Mouse (Mus musculus) embryonic facial prominence, embryonic 13.5 days (tissue): ENCODE measurements around the gene Hk3. TPM values are rescaled to one million over a fixed set of nuclear protein-coding genes. Genes with fewer than 3 reads are reported as not detected.
A peak's percentile ranks its signal among the peaks of the same experiment; 100 is the strongest.

Experiments used
- ATAC-seq: fragments of 200-750 bp; cut with Nextera tagmentation; 2 replicates; pipeline ENCODE4 v1.8.0; 2017; ENCODE audit warnings: low read depth; ENCODE audit not compliant: insufficient number of reproducible peaks, insufficient read depth, low FRiP score, low TSS enrichment
- H3K27ac ChIP-seq: fragments of 300-500 bp; sonication (generic); 2 replicates; pipeline ENCODE4 v1.5.1; 2015; ENCODE audit warnings: moderate library complexity, mild to moderate bottlenecking, inconsistent platforms
- H3K27me3 ChIP-seq: fragments of 300-500 bp; sonication (generic); 2 replicates; pipeline ENCODE4 v1.6.1; 2015; ENCODE audit warnings: mild to moderate bottlenecking, inconsistent platforms
- H3K36me3 ChIP-seq: fragments of 300-500 bp; sonication (generic); 2 replicates; pipeline ENCODE4 v1.6.1; 2015; ENCODE audit warnings: mild to moderate bottlenecking, inconsistent platforms
- H3K4me1 ChIP-seq: fragments of 300-500 bp; sonication (generic); 2 replicates; pipeline ENCODE4 v1.6.1; 2015; ENCODE audit warnings: inconsistent platforms
- H3K4me2 ChIP-seq: fragments of 300-500 bp; sonication (generic); 2 replicates; pipeline ENCODE4 v1.6.1; 2015; ENCODE audit warnings: moderate library complexity, mild to moderate bottlenecking, inconsistent platforms
- H3K4me3 ChIP-seq: fragments of 300-500 bp; sonication (generic); 2 replicates; pipeline ENCODE4 v1.5.1; 2015; ENCODE audit warnings: mild to moderate bottlenecking, inconsistent platforms
- H3K9ac ChIP-seq: fragments of 300-500 bp; sonication (generic); 2 replicates; pipeline ENCODE4 v1.6.1; 2015; ENCODE audit warnings: mild to moderate bottlenecking, inconsistent platforms
- H3K9me3 ChIP-seq: fragments of 300-500 bp; sonication (generic); 2 replicates; pipeline ENCODE4 v1.6.1; 2016; ENCODE audit warnings: inconsistent platforms
- WGBS: fragments of 180-500 bp; shearing (Covaris S2); methylation state at CpG from one replicate; pipeline ENCODE4 v1.1.7; 2015; ENCODE audit warnings: mixed read lengths; 5-methylcytosine and 5-hydroxymethylcytosine counted together
- polyA plus RNA-seq: library from polyadenylated mRNA; unstranded; fragments of >200 nt; fragmentation: Nextera tagmentation; extraction: Ambion mirVana; gene quantifications from 2 replicates; pipeline ENCODE4 v1.2.1, GENCODE M21; 2015

The Hk3 gene
- polyA plus RNA-seq, 1 experiment from 2014 or later: 1.1 TPM

DNA sequence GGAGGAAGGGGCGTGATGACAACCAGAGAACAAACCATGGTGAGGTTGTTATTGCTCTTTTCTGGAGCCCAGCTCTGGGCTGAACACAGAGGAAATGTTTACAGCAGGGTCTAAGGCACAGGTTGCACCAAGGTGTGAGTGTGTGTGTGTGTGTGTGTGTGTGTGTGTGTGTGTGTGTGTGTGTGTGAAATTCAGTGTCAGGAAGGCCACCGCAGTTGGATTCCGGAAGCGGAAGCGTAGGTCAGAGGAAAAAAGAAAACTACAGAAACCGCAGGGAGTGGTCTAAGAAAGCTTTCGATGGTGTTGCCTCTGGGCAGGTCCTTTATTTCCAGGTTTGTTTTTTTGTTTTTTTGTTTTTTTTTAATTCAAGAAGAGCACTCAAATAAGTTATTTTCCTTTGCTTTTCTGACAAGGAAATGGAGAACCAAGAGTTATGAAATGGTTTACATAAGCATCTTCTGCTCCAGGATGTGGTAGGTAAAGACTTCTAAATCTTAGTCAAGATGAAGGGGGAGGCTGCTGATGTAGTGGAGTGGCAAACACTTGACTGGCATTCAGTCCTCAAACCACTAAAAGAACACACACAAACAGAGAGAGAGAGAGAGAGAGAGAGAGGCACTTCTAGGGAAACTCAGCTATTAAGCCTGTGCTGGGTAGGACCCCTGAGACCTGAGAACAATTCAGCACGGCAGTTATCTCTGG lies 3.1 kb downstream of the Hk3 start:
- ATAC-seq: no peak
- H3K9me3 ChIP-seq: no peaks in the 10 kb centered on the region
- 80% methylated on average over 7 of the region's 8 CpGs for WGBS
- no peak overlapping the region for H3K27ac ChIP-seq
- H3K4me3 ChIP-seq: no peak overlapping the region
- no peaks in the 10 kb centered on the region for H3K36me3 ChIP-seq
- H3K9ac ChIP-seq: no peak overlapping the region
- H3K27me3 ChIP-seq: no peaks in the 10 kb centered on the region
- no peak overlapping the region for H3K4me2 ChIP-seq
- H3K4me1 ChIP-seq: no peaks in the 10 kb centered on the region

DNA sequence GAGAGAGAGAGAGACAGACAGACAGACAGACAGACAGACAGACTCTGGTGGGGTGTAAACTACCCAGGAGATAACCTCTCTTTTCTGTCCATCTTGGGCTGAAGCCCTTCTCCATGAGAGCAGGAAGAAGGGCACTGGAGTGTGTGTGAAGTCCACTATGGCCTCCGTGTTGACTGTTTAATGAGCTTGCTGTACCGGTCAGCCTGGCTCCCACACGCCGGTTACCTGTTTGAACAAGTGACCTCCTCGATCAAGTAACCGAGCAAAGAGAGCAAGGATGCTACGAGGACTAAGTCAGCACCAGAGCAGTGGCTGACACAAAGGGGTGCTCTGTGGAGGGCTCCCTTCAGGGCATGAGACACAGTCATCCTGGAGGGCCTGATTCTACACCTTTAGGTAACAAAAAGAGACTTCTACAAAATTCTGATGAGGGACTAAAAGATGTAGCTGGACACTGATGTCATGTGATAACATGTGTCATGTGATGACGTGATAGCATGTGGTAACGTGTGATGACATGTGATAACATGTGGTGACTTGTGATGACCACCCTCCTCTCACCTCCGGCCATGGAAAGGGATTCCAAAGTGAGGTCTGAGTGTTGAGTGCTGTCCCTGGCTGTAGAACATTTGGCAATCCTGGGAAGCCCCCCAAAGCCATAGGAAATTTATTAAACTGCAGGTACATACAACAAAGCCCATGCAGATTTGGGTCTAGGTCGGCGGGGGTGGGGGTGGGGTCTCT lies 3.9 kb downstream of the Hk3 start:
- Histone ChIP-seq H3K27ac (no peak overlapping the region), H3K4me3 (no peak overlapping the region), H3K27me3 (no peaks in the 10 kb centered on the region), H3K4me1 (0 out of 2 replicates have a peak, but pooled peaks cover under 1% of the 10 kb centered on the region), H3K9ac (no peak overlapping the region), H3K9me3 (no peaks in the 10 kb centered on the region), H3K36me3 (no peaks in the 10 kb centered on the region), H3K4me2 (no peak overlapping the region)
- WGBS: 83% methylated on average over 12 of the region's 12 CpGs
- ATAC-seq: no peak

DNA sequence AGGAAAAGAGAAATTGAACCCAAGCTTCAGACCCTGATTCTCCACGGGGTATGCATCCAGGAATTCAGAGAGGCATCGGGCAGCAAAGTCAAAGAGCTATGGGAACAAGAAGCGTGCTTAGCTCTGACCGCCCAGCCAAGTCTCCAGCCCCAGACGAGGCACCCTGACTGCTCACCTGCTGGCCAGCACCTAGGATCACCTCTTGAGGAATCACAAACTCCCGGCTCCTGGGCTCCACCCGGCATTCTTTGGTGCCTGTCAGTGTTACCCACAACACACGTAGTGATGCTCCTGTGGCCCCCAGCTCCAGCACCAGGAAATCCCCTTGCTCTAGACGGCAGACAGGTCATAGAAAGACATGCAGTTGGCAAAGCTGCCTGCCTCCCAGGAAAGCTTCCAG lies 6.7 kb downstream of the Hk3 start:
- Histone ChIP-seq H3K27me3 (0 out of 2 replicates have a peak, but pooled peaks cover 5% of the 10 kb centered on the region), H3K27ac (no peak overlapping the region), H3K4me1 (peaks cover 6% of the 10 kb centered on the region; the same call in 1 of the 2 replicates), H3K4me3 (no peak overlapping the region), H3K4me2 (no peak overlapping the region), H3K9ac (no peak overlapping the region), H3K36me3 (no peaks in the 10 kb centered on the region), H3K9me3 (no peaks in the 10 kb centered on the region)
- no peak for ATAC-seq
- WGBS: 67% methylated on average over 9 of the region's 9 CpGs

GRCm38 (mm10) chr13:55013702-55014344 lies 7.4 kb downstream of the Hk3 start:
- no peak overlapping the region for H3K27ac ChIP-seq
- H3K9me3 ChIP-seq: no peaks in the 10 kb centered on the region
- H3K4me2 ChIP-seq: no peak overlapping the region
- WGBS: 21% methylated on average over 9 of the region's 9 CpGs
- H3K36me3 ChIP-seq: no peaks in the 10 kb centered on the region
- no peak overlapping the region for H3K4me3 ChIP-seq
- no peak overlapping the region for H3K9ac ChIP-seq
- ATAC-seq: no peak
- peaks cover 6% of the 10 kb centered on the region; the same call in 1 of the 2 replicates for H3K4me1 ChIP-seq
- 0 out of 2 replicates have a peak, but pooled peaks cover 5% of the 10 kb centered on the region for H3K27me3 ChIP-seq

- 2% methylated on average over 14 of the region's 14 CpGs for WGBS
- H3K36me3 ChIP-seq: no peaks in the 10 kb centered on the region
- ATAC-seq: 0 out of 2 replicates have a peak, but pooled peaks have one; percentile 17
- H3K4me1 ChIP-seq: peaks cover 6% of the 10 kb centered on the region; the same call in 1 of the 2 replicates
- H3K9me3 ChIP-seq: no peaks in the 10 kb centered on the region
- peak overlapping the region; percentile 18 for H3K4me2 ChIP-seq
- no peak overlapping the region for H3K9ac ChIP-seq
- no peak overlapping the region for H3K27ac ChIP-seq
- no peak overlapping the region for H3K4me3 ChIP-seq
- H3K27me3 ChIP-seq: 0 out of 2 replicates have a peak, but pooled peaks cover 5% of the 10 kb centered on the region
These were observed 9.2 kb downstream of the Hk3 start for GRCm38 (mm10) chr13:55011981-55012478.

GRCm38 (mm10) chr13:55011103-55011502 lies 10.1 kb downstream of the Hk3 start:
- WGBS: 87% methylated on average over 15 of the region's 15 CpGs
- no peaks in the 10 kb centered on the region for H3K36me3 ChIP-seq
- no peak overlapping the region for H3K4me2 ChIP-seq
- H3K9ac ChIP-seq: no peak overlapping the region
- ATAC-seq: no peak
- H3K4me1 ChIP-seq: peaks cover 6% of the 10 kb centered on the region; the same call in 1 of the 2 replicates
- H3K27ac ChIP-seq: no peak overlapping the region
- H3K27me3 ChIP-seq: 0 out of 2 replicates have a peak, but pooled peaks cover 5% of the 10 kb centered on the region
- H3K9me3 ChIP-seq: no peaks in the 10 kb centered on the region
- H3K4me3 ChIP-seq: no peak overlapping the region

DNA sequence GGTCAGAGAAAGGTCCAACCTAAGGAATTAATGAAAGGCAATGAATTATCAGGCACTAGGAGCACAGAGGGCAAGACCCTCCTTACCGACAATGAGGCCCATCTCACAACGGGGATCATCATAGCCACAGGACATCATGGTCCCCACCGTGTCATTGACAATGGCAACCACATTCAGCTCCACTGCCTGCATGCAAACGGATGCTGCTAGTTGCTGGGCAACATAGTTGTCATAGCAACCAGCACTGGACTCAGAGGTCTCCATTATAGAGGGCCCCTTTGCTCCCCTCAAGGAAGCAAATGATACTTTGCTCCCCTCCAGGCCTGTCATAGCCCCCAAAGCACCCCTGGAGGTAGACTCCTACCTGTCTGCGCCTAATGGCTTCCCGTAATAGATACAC lies 12.6 kb downstream of the Hk3 start:
- 70% methylated on average over 6 of the region's 6 CpGs for WGBS
- Histone ChIP-seq H3K9ac (no peak overlapping the region), H3K4me3 (no peak overlapping the region), H3K36me3 (no peaks in the 10 kb centered on the region), H3K4me2 (no peak overlapping the region), H3K27me3 (0 out of 2 replicates have a peak, but pooled peaks cover 5% of the 10 kb centered on the region), H3K9me3 (no peaks in the 10 kb centered on the region), H3K27ac (no peak overlapping the region), H3K4me1 (peaks cover 6% of the 10 kb centered on the region; the same call in 1 of the 2 replicates)
- ATAC-seq: no peak

DNA sequence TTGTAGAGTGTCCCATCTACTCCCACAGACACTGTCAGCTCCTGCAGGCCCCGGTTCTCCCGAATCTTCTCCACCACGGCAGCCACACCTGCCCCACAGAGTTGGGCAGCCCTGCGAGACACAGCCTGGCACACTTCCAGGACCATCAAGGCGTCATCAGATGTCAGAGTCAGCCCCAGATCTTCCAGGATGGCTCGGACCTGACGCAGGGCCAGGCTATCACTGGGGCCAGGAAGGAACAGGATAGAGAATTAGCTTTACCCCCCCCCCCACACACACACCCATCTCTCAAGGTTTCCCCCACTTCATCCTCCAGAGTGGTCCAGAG lies 14.8 kb downstream of the Hk3 start:
- 72% methylated on average over 7 of the region's 7 CpGs for WGBS
- ATAC-seq: no peak
- Histone ChIP-seq H3K36me3 (no peaks in the 10 kb centered on the region), H3K9me3 (no peaks in the 10 kb centered on the region), H3K9ac (no peak overlapping the region), H3K4me3 (no peak overlapping the region), H3K4me2 (no peak overlapping the region), H3K27me3 (no peaks in the 10 kb centered on the region; the same call in 1 of the 2 replicates), H3K27ac (no peak overlapping the region), H3K4me1 (no peaks in the 10 kb centered on the region)

DNA sequence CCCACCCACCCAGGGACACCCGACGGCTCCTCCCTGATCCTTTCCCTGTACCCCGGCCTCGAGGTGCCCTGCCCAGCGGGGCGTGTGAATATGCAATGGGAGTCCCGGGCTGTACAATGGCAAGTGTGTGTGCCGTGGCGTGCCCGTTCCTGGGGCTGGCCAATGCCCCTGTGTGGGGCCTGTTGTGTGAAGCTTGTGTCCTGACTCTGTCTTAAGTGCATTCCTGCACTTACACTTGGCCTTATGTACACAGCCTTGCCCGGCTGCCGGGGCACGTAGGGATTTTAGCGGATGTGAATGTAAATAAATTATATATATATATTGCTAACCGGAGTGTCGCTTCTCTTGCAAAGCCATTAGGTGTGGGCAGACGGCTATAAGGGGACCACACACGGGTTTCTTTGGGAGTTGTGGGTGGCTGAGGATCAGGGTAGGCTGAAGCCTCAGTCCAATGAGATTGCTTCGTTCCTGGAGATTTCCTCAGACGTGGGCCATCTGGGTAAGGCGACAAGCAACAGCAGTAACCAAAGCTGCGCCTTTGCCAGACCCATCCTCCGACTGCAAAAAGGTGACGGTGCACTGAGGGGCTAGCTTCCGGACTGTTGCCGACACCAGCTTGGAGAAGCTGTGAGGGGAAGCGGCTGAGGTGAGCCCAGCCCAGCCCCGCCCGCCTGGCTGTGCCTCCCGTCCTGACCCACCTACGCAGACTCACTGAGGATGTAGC lies 15.3 kb downstream of the Hk3 start:
- Histone ChIP-seq H3K27ac (no peak overlapping the region), H3K9me3 (no peaks in the 10 kb centered on the region), H3K4me1 (no peaks in the 10 kb centered on the region), H3K9ac (no peak overlapping the region), H3K27me3 (no peaks in the 10 kb centered on the region; the same call in 1 of the 2 replicates), H3K4me2 (no peak overlapping the region), H3K4me3 (no peak overlapping the region), H3K36me3 (no peaks in the 10 kb centered on the region)
- 84% methylated on average over 31 of the region's 31 CpGs for WGBS
- ATAC-seq: no peak

GRCm38 (mm10) chr13:55004646-55005045 lies 16.5 kb downstream of the Hk3 start:
- Histone ChIP-seq H3K4me1 (no peaks in the 10 kb centered on the region), H3K9me3 (no peaks in the 10 kb centered on the region), H3K36me3 (no peaks in the 10 kb centered on the region), H3K9ac (no peak overlapping the region), H3K27me3 (peaks cover 3% of the 10 kb centered on the region), H3K27ac (no peak overlapping the region), H3K4me3 (no peak overlapping the region), H3K4me2 (no peak overlapping the region)
- no peak for ATAC-seq
- 73% methylated on average over 11 of the region's 11 CpGs for WGBS

- no peaks in the 10 kb centered on the region for H3K4me1 ChIP-seq
- H3K36me3 ChIP-seq: no peaks in the 10 kb centered on the region
- H3K4me2 ChIP-seq: no peak overlapping the region
- no peaks in the 10 kb centered on the region for H3K9me3 ChIP-seq
- H3K27ac ChIP-seq: no peak overlapping the region
- H3K4me3 ChIP-seq: no peak overlapping the region
- no peak for ATAC-seq
- WGBS: 77% methylated on average over 10 of the region's 10 CpGs
- peaks cover 3% of the 10 kb centered on the region for H3K27me3 ChIP-seq
- H3K9ac ChIP-seq: no peak overlapping the region
These were observed 19.1 kb downstream of the Hk3 start for GRCm38 (mm10) chr13:55002090-55002489.
